Mouse (Mus musculus): Measurements from ENCODE around the gene Gm20908. TPM values are rescaled to one million over a fixed set of nuclear protein-coding genes. Genes with fewer than 3 reads are reported as not detected.
"Not testable (repeated sequence)": the region's sequence is repeated elsewhere in the genome, so short reads cannot be mapped to it uniquely, and the experiment has no call there.

The Gm20908 gene
- not detected in 2 replicates for total RNA-seq (2014; rRNA removed)
- not detected in 2 replicates for polyA plus RNA-seq (2015; fragmentation: Nextera tagmentation; extraction: Ambion mirVana)

DNA sequence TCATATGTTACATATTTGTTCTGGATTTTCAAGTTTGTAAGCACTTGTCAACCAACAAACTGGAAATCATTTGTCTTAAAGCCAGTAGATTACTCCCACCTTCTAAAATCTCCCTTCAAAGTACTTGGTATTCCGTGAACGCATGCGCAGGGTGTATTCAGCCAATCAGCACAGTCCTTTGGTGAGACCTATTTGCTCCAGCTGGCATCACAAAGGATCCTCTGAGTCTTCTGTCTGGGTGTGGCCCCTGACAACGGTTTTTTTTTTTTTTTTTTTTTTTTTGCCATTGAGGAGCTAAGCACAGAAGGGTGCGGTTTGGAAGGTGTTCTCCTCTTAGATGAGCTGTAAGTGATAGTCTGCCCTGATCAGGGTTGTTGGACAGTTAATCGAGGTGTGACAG, at the start of gene Gm20908:
Gm20908 (plus strand) TSS at position 301 of the 400 bp plus-strand sequence.
- H3K9ac ChIP-seq; H3K9me3 ChIP-seq (ENCODE audit: low read length): not testable (repeated sequence)

More for the DNA sequence above, at the start of gene Gm20908:
- DNase-seq; H3K4me2 ChIP-seq (ENCODE audit: low read depth); H3K36me3 ChIP-seq (ENCODE audit: insufficient read depth); H3K4me1 ChIP-seq (ENCODE audit: insufficient read depth); H3K27me3 ChIP-seq (ENCODE audit: insufficient read depth, low read length); H3K27ac ChIP-seq (ENCODE audit: low read depth, low read length); ATAC-seq; H3K4me3 ChIP-seq (ENCODE audit: low read depth, low read length): not testable (repeated sequence)
- no CpG with 5 or more reads among the region's 6 CpGs for WGBS
